Mouse (Mus musculus) embryonic facial prominence, embryonic 15.5 days (tissue): ENCODE data around the gene 2210408I21Rik. TPM values are rescaled to one million over a fixed set of nuclear protein-coding genes. Genes with fewer than 3 reads are reported as not detected.

ENCODE experiments used
- ATAC-seq: fragments of 200-750 bp; cut with Nextera tagmentation; 2 replicates; pipeline ENCODE4 v1.8.0; 2017; ENCODE audit warnings: low read depth, moderate TSS enrichment; ENCODE audit not compliant: insufficient number of reproducible peaks, low FRiP score, low TSS enrichment
- H3K27ac ChIP-seq: fragments of 300-500 bp; sonication (generic); replicated peaks from 2 replicates; pipeline ENCODE4 v1.5.1; 2015; ENCODE audit warnings: mild to moderate bottlenecking, inconsistent platforms
- H3K27me3 ChIP-seq: fragments of 300-500 bp; sonication (generic); 2 replicates; pipeline ENCODE4 v1.6.1; 2015; ENCODE audit warnings: inconsistent platforms
- H3K36me3 ChIP-seq: fragments of 300-500 bp; sonication (generic); 2 replicates; pipeline ENCODE4 v1.6.1; 2015; ENCODE audit warnings: mild to moderate bottlenecking, inconsistent platforms
- H3K4me1 ChIP-seq: fragments of 300-500 bp; sonication (generic); 2 replicates; pipeline ENCODE4 v1.6.1; 2015; ENCODE audit warnings: inconsistent platforms
- H3K4me2 ChIP-seq: fragments of 300-500 bp; sonication (generic); replicated peaks from 2 replicates; pipeline ENCODE4 v1.6.1; 2015; ENCODE audit warnings: mild to moderate bottlenecking, inconsistent platforms
- H3K4me3 ChIP-seq: fragments of 300-500 bp; sonication (generic); replicated peaks from 2 replicates; pipeline ENCODE4 v1.5.1; 2015; ENCODE audit warnings: mild to moderate bottlenecking, inconsistent platforms
- H3K9ac ChIP-seq: fragments of 300-500 bp; sonication (generic); 2 replicates; pipeline ENCODE4 v1.6.1; 2015; ENCODE audit warnings: inconsistent platforms
- H3K9me3 ChIP-seq: fragments of 300-500 bp; sonication (generic); replicated peaks from 2 replicates; pipeline ENCODE4 v1.6.1; 2016; ENCODE audit warnings: inconsistent platforms
- WGBS: fragments of 180-500 bp; shearing (Covaris S2); methylation state at CpG from one replicate; pipeline ENCODE4 v1.1.7; 2015; 5-methylcytosine and 5-hydroxymethylcytosine counted together
- polyA plus RNA-seq: library from polyadenylated mRNA; unstranded; fragments of >200 nt; fragmentation: Nextera tagmentation; extraction: Ambion mirVana; gene quantifications from 2 replicates; pipeline ENCODE4 v1.2.1, GENCODE M21; 2015

2210408I21Rik gene
- polyA plus RNA-seq, 1 experiment from 2014 or later: 10.7 TPM

DNA sequence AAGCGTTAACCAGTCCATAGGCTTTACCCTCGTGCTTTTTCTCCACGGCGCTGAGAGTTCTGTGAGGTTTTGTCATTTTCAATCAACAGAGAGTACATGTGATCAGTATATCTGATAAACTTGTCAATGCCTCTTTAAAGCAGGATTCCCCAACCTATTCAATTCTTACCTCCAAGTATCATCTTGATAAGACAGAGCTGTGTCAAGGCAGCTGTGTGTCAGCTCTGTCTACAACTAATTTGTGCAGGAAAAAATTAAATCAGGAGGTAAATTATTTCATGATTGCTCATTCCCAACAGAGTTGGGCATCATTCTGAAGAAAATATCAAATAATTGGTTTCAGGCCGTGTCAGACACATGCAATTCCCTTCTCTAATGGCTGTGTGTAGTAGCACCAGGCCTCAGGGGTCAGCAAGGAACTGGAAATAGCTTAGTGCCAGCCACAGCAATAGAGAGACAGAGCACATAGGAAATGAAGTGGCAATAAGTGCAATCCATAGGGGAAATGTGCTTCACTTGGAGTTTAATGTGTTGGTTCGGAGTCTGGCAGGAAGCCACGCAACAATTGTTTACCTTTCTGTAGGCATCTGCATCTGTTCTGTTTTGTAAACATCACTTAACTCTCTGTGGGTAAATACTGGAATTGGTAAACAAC is 73.6 kb downstream of the 2210408I21Rik start:
- ATAC-seq: no peak
- H3K4me3 ChIP-seq: no peak overlapping the region
- WGBS: 60% methylated on average over 7 of the region's 7 CpGs
- no peaks in the 10 kb centered on the region for H3K27me3 ChIP-seq
- H3K9ac ChIP-seq: no peak overlapping the region
- no peak overlapping the region for H3K27ac ChIP-seq
- no peaks in the 10 kb centered on the region for H3K9me3 ChIP-seq
- no peaks in the 10 kb centered on the region for H3K4me1 ChIP-seq
- no peak overlapping the region for H3K4me2 ChIP-seq
- H3K36me3 ChIP-seq: no peaks in the 10 kb centered on the region

DNA sequence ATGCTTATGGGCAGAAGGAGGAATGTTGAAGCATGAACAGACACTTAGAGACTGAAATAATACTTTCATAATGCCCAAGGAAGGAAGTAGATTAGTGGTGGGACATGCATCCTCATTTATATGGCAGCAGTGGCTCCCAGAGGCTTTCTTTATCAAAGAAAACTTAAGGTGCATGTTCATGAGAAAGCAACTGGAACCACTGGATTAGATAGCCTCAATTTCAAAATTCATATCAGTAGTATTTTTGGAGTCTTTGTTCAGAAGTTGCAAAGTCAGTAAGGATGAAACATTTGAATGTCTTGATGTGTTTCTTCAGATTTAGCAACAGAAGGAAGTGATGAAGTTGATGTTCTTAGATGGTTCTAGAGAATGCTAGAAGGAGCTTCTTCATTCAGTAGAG is 77.9 kb downstream of the 2210408I21Rik start:
- Histone ChIP-seq H3K4me1 (no peaks in the 10 kb centered on the region), H3K9me3 (no peaks in the 10 kb centered on the region), H3K4me2 (no peak overlapping the region), H3K27ac (no peak overlapping the region), H3K36me3 (no peaks in the 10 kb centered on the region), H3K27me3 (no peaks in the 10 kb centered on the region), H3K9ac (no peak overlapping the region), H3K4me3 (no peak overlapping the region)
- no peak for ATAC-seq

DNA sequence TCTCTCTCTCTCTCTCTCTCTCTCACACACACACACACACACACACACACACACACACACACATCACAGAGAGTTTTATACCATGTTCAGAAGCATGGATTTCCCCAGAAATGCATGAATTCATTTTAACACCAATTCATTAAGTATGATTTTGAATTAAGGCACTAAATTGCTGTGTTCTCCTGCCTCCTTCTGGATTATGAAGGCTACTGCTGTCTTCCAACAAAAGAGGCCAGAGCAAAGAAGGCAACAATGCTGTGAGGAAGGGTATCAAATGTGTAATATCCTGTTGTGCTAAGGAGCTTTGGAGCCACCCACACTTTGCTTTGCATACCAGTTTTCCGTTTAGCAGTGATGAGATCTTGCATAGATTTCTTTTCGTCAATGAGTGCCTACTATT is 80.1 kb downstream of the 2210408I21Rik start:
- no peak overlapping the region for H3K4me2 ChIP-seq
- WGBS: 67% methylated on average over 2 of the region's 2 CpGs
- ATAC-seq: no peak
- H3K27ac ChIP-seq: no peak overlapping the region
- no peaks in the 10 kb centered on the region for H3K4me1 ChIP-seq
- no peak overlapping the region for H3K9ac ChIP-seq
- no peaks in the 10 kb centered on the region for H3K9me3 ChIP-seq
- H3K27me3 ChIP-seq: no peaks in the 10 kb centered on the region
- H3K4me3 ChIP-seq: no peak overlapping the region
- no peaks in the 10 kb centered on the region for H3K36me3 ChIP-seq

DNA sequence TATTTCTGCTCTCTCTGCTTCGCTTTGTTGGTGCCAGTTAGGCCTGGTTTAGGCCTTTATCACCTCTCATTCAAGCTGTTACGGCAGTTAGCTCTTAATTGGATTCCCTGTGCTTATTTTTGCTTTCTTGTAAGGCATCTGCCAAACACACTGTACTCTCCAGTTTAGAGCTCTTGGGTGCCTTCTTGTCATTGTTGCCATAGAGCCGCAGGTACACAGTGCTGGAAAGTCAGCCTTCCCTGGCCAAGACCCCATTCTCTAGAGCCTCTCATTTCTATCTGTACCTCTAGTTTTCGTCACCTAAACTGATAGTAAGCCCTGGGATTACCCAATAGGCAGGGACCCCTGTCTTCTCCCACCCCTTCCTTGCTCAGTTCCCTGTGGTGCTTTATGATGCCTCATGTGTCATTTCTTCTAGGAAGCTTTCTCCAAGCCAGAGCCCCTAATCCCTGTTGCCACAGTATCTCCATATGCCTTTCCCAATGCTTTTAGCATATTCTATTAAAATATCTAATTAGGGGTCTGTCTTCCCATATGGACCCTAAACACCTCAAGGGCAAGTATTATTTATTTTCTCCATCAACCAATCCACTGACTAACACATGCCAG is 82.4 kb downstream of the 2210408I21Rik start:
- Histone ChIP-seq H3K27me3 (no peaks in the 10 kb centered on the region), H3K27ac (no peak overlapping the region), H3K9me3 (no peaks in the 10 kb centered on the region), H3K36me3 (no peaks in the 10 kb centered on the region), H3K9ac (no peak overlapping the region), H3K4me3 (no peak overlapping the region), H3K4me2 (no peak overlapping the region), H3K4me1 (no peaks in the 10 kb centered on the region)
- WGBS: 77% methylated on average over 4 of the region's 4 CpGs
- ATAC-seq: no peak

DNA sequence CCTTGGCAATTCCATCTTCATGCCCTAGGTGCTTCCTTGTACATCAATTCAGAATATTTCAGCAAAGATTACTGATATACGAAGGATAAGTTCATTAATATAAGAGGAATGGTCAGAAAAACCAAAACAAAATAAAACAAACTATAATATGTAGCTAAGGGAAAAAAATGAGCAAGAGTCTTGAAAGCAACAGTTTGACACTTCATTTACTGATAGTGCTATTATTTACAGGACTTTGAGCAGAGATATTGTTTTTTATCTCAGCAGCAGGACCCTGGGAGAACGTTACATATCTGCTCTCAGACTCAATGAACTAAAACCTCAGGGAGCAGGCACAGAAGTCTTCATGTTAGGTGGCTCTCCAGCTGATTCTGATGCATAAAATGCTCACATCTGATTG is 85.7 kb downstream of the 2210408I21Rik start:
- Histone ChIP-seq H3K36me3 (no peaks in the 10 kb centered on the region), H3K27me3 (no peaks in the 10 kb centered on the region), H3K9ac (no peak overlapping the region), H3K4me2 (no peak overlapping the region), H3K4me3 (no peak overlapping the region), H3K27ac (no peak overlapping the region), H3K9me3 (no peaks in the 10 kb centered on the region), H3K4me1 (no peaks in the 10 kb centered on the region)
- 80% methylated on average over 2 of the region's 2 CpGs for WGBS
- ATAC-seq: no peak

DNA sequence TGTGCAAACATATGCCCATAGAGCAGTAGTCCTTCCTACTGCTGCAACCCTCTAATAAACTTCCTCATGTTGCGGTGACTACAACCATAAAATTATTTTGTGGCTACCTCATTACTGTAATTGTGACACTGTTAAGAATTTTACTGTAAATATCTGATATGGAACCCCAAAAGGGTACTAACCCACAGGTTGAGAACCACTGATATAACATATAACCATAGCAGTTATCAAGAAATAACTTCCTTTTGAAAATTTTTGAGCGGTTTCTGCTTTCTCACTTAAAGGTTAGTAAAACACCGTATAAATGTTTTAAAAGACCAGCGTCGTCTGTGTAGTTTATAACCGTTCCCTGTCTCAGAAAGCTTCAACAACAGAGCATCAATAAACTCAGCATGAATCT is 121.2 kb downstream of the 2210408I21Rik start:
- no peaks in the 10 kb centered on the region for H3K9me3 ChIP-seq
- no peaks in the 10 kb centered on the region for H3K36me3 ChIP-seq
- no peaks in the 10 kb centered on the region for H3K4me1 ChIP-seq
- no peak overlapping the region for H3K4me2 ChIP-seq
- no peak overlapping the region for H3K9ac ChIP-seq
- no peaks in the 10 kb centered on the region for H3K27me3 ChIP-seq
- 88% methylated on average over 6 of the region's 6 CpGs for WGBS
- no peak for ATAC-seq
- no peak overlapping the region for H3K27ac ChIP-seq
- H3K4me3 ChIP-seq: no peak overlapping the region

DNA sequence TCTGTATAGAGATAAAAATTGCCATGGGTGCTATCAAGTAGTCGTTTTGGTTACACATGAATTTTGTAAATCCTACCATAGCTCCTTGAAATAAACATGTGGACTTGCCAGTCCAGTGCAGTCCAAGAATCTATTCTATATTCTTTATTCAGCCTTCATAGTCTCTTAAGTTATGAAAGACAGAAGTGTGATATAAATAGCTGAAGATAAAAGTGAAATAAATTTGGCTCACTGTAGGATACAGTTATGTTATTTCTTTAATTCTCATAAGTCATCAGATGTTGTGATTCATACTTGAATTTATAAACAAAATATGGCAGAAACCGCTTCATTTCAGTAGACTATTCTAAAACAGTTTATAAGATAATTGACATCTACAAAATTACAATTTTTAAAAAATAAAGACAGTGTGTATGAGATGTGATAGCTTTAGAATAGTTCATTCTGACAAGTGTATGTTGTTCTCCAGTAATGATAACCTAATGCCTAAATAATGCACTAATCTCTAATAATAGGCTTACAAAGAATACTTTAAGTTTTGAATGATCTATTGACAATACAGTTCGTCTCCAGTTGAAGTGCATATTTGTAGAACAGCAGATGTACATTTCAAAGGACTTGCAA is 127.5 kb downstream of the 2210408I21Rik start:
- H3K4me3 ChIP-seq: no peak overlapping the region
- no peaks in the 10 kb centered on the region for H3K9me3 ChIP-seq
- H3K4me2 ChIP-seq: no peak overlapping the region
- H3K27me3 ChIP-seq: no peaks in the 10 kb centered on the region
- ATAC-seq: no peak
- H3K27ac ChIP-seq: no peak overlapping the region
- no peaks in the 10 kb centered on the region for H3K36me3 ChIP-seq
- 51% methylated on average over 3 of the region's 3 CpGs for WGBS
- no peaks in the 10 kb centered on the region for H3K4me1 ChIP-seq
- H3K9ac ChIP-seq: no peak overlapping the region

DNA sequence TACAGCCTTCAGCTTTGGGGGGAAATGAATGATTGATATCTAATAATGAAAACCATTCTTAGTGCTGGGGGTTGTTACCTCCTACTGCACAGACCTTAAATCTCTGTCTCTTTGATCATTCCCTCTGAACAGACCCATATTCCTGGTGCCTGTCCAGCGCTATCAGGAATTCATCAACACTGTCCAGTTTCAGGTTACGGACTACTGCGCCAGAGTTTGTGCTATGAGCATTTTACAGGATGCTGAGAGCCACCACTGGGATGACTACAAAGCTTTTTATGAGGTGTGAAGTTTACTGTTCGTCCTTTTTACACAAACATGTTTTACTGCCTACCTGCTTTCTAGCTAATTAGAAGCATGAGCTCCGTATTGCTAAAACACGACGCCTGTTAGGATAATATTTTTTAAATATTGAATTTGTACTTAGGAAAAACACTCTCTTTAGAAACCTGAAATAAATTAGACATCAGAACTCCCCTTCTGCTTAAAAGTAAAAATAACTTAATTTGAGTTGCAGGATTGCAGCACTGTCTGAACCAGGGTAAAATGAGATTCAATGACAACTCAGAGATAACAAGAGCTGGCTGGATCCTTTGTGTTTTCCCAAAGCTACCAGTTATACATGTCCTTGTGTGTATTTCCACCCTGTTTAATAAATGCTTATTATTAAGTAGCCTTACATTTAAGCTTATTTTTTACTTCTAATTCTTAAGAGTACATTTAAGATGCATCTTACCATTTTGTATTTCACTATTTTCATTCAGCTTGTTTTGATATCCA is 128.2 kb downstream of the 2210408I21Rik start:
- H3K27ac ChIP-seq: no peak overlapping the region
- H3K27me3 ChIP-seq: no peaks in the 10 kb centered on the region
- no peaks in the 10 kb centered on the region for H3K36me3 ChIP-seq
- no peak overlapping the region for H3K9ac ChIP-seq
- no peaks in the 10 kb centered on the region for H3K4me1 ChIP-seq
- no peaks in the 10 kb centered on the region for H3K9me3 ChIP-seq
- ATAC-seq: no peak
- no peak overlapping the region for H3K4me2 ChIP-seq
- WGBS: 43% methylated on average over 7 of the region's 7 CpGs
- no peak overlapping the region for H3K4me3 ChIP-seq

DNA sequence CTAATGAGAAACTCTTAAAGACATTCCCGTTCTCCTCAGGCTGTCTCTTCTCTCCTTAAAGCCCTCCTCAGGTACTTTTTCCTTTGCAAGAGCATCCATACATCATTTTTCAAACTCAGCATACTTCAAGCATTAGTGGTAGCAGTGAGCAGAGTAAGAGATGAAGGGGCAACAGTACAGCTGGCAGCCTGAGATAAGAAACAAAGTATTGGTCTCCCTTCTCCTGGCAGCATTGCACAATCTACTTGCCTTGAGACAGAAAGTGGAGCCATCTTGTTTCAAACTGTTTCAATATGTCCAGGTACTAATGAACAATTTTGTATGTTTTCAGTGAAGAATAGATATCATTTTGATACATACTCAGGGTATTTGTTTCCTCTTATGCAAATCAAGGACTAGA is 129.1 kb downstream of the 2210408I21Rik start:
- 69% methylated on average over 1 of the region's 1 CpGs for WGBS
- no peaks in the 10 kb centered on the region for H3K4me1 ChIP-seq
- no peaks in the 10 kb centered on the region for H3K9me3 ChIP-seq
- no peak overlapping the region for H3K4me2 ChIP-seq
- no peaks in the 10 kb centered on the region for H3K36me3 ChIP-seq
- ATAC-seq: no peak
- H3K27ac ChIP-seq: no peak overlapping the region
- H3K9ac ChIP-seq: no peak overlapping the region
- no peaks in the 10 kb centered on the region for H3K27me3 ChIP-seq
- no peak overlapping the region for H3K4me3 ChIP-seq

DNA sequence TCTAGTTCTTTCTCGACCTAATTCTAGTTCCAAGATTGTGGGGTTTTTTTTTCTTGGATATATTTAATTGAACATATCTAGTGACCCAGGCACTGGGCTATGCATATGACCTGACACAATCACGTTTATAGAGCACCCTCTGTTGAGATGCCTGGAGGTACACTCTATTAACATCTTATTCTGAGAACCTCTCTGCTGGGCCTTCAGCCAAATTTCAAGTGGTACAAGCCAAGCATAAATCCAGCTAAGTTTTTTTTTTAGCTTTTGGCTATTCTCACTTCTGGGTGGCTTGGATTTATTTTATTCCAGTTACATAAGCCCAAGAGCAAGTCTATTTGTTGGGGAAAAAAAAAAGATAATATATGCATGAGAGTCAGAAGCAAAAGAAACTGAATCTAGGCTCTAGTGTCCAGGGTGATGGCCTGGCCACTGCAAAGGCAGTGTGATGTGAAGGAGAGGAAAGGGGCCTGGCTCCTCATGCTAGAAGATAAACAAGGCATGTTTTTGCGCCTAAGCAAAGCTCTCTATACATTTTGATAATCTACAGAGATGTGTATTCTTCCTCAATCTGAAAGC is 139.9 kb downstream of the 2210408I21Rik start:
- no peaks in the 10 kb centered on the region for H3K9me3 ChIP-seq
- no peaks in the 10 kb centered on the region for H3K27me3 ChIP-seq
- no peak for ATAC-seq
- no peak overlapping the region for H3K27ac ChIP-seq
- no peaks in the 10 kb centered on the region for H3K4me1 ChIP-seq
- no peak overlapping the region for H3K4me2 ChIP-seq
- H3K9ac ChIP-seq: no peak overlapping the region
- WGBS: 67% methylated on average over 3 of the region's 3 CpGs
- H3K36me3 ChIP-seq: no peaks in the 10 kb centered on the region
- no peak overlapping the region for H3K4me3 ChIP-seq

DNA sequence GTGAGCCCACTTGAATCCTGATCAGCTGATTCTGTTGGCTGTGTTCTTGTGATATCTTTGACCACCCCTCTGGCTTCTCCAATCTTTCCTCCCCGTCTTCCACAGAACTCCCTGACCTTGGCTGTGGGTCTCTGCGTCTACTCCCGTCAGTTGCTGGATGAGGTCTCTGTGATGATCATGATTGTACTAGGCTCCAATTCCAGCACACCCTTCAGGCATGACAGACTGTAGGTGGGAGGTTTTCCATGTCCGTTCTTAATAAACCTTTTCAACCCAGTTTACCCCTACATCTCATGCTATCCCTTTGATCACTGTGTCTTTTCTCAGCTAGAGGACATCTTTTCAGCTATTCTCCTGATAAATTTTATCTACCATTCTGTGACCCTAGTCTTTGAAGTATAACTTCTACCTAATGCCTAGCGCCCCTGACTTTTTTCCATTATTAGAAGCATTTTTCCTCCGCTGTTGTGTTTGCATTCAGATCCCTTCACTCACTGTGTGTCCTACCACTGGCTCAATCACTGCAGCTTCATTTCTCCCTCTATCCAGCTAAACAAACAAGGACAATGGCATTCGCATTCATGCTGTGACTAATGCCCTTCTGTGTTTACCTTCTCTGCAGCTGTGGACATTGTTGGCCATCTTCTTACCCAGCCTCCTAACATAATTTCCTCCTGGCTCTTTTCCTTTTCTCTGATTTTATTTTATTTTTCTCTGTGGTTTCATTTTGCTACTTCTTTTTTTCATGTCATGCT is 143.5 kb downstream of the 2210408I21Rik start:
- no peaks in the 10 kb centered on the region for H3K4me1 ChIP-seq
- no peak for ATAC-seq
- WGBS: 82% methylated on average over 7 of the region's 7 CpGs
- no peak overlapping the region for H3K27ac ChIP-seq
- H3K9ac ChIP-seq: no peak overlapping the region
- no peak overlapping the region for H3K4me3 ChIP-seq
- H3K27me3 ChIP-seq: no peaks in the 10 kb centered on the region
- no peak overlapping the region for H3K4me2 ChIP-seq
- no peaks in the 10 kb centered on the region for H3K9me3 ChIP-seq
- no peaks in the 10 kb centered on the region for H3K36me3 ChIP-seq
